Mouse (Mus musculus) CD4-positive helper T cell, adult 2 months (primary cell): ENCODE results near the gene Vmn1r131.
"Not testable (repeated sequence)": the region's sequence is repeated elsewhere in the genome, so short reads cannot be mapped to it uniquely, and the experiment has no call there.

Source experiments
- DNase-seq: peaks from one replicate; pipeline ENCODE4 v3.0.0-alpha.2; 2012; ENCODE audit warnings: low read depth, missing footprints, low spot score

The Vmn1r131 gene

DNA sequence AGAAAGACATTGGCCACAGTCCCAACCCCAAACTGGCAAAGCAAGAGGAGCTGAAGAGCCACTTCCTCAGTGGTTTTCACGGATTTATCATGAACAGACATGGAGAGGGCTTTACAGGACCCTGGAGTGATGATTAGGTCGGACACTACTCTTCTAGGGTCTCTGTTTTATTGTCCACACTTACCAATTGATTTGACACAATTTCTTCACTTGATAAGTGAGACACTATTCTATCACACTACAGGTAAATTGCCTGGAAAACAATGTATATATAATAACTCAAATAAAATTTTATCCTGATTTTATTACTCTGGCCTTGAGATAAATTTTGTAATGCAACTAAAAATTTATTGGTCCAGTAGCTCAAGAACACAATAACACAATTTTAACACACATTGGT is at the start of gene Vmn1r131:
TSS of gene Vmn1r131 (minus strand) at position 101 of the 400 bp plus-strand sequence.
- not testable (repeated sequence) for DNase-seq

DNA sequence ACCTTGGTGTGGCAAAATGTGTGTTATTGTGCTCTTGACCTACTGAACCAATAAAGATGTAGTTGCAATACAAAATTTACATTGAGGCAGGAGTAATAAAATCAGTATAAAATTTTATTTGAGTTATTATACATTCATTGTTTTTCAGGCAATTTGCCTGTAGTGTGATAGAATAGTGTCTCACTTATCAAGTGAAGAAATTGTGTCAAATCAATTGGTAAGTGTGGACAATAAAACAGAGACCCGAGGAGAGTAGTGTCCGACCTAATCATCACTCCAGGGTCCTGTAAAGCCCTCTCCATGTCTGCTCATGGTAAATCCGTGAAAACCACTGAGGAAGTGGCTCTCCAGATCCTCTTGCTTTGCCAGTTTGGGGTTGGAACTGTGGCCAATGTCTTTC is 34.4 kb downstream of the Vmn1r131 start, which contains the start of gene Vmn1r130:
TSS of gene Vmn1r130 (plus strand) at position 301 of the 400 bp plus-strand sequence.
- DNase-seq, result not testable (repeated sequence)
